Mouse (Mus musculus): ENCODE measurements around the gene Frmd4b.

Frmd4b gene

DNA sequence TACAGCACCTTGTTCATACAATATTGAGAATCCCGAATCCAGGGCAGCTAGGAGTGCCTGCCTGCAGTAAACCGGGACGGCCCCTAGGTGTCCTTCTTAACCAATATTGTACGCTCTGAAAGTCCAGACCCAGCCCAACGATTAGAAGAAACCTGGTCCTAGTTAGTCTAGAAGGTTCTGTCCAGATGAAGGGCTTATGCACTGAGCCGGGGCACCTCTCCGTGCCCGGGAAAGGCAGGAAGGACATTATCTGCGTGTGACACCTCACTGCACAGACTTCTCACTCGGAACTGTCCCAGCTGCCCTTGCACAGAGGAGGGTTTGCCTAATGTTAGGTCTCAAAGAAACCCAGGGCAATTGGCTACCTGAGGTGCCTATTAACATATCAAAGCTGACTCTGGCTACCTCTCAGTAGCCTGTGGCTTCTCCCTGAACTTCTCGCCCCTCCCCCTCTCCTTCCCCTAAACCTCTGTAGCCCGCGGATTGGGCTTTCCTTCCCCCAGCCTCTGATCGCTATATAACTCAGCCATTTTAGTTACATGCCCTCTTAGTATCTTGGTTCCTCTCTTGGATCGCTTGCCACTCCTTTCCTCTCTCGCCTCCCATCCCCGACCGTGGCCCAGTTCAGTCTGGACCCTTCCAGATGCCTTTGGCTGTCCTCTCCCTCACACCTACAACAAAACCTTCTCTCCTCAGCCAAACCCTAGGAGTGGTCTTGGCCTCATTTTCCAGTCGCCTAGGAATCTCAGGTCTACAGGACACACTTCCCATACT, 339.1 kb downstream of the Frmd4b start:
- in situ Hi-C loops (cut with MboI; ENCODE audit: low sequenced_read_pairs): loop anchor here (10.0 kb wide), 2 partner anchors 137 to 227 kb away; no protein-coding TSS in a partner anchor

DNA sequence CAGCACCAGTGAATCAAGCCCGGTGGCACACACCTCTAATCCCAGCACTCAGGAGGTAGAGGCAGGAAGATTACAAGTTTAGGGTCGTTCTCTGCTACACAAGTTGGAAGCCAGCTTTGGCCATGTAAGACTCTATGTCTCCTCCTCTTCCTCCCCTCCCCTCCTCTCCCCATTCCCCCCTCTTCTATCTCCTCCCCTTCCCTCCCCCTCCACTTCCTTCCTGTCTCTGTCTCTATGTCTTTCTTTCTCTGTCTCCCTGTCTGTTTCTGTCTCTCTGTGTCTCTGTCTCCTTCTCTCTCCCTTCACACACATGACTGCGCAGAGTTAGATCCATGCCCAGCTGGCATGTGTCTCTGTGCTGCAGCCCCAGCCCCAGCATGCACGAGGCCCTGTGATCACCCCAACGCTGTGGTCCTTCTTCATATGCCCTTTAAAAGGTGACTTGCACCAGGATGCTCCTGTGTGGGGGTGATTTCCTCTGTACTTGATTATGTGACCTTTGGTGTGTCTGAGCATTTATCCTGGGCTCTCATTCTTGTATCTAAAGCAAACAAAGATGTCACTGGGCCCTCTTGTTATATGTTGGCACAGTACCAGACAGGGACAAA, 340.3 kb downstream of the Frmd4b start:
- in situ Hi-C loops (cut with MboI; ENCODE audit: low sequenced_read_pairs): loop anchor here (10.0 kb wide), 2 partner anchors 138 to 228 kb away; no protein-coding TSS in a partner anchor

DNA sequence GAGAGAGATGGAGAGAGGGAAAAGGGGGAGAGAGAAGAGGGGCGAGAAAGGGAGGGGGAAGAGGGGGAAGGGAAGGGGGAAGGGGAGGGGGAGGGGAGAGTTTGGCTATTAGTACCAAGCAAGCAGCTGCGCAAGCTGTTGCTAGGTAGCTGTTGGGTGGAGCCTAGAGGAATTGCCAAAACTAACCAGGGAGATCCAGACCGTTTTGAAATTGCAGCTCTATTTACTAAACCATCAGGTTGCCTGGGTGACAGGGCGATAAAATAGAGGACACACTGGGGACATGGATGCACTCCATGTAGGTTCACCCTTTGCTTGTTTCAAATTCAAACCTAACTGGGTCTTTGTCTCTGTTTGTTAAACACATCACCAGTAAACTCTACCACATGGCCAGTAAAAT, 341.0 kb downstream of the Frmd4b start:
- in situ Hi-C loops (cut with MboI; ENCODE audit: low sequenced_read_pairs): loop anchor here (10.0 kb wide), 2 partner anchors 138 to 228 kb away; no protein-coding TSS in a partner anchor

DNA sequence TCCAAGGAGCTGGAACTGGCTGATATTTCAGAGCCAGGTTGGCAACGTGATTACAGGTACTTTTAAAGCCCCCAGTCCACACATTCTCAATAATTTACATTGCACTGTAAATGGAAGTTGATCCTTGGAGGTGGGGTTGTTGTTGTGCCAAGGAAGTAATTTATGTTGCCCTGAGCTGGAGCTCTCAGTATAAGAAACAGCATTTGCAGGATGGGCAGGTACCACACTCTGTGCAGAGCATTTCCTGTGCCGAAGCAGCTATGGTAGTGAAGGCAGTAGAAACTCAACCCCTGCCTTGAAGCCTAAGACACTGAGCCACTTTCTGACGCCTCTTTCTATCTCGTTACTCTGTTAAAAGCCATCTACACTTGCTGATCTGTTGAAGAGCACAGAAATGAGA, 341.6 kb downstream of the Frmd4b start:
- in situ Hi-C loops (cut with MboI; ENCODE audit: low sequenced_read_pairs): loop anchor here (10.0 kb wide), 2 partner anchors 139 to 229 kb away; no protein-coding TSS in a partner anchor

DNA sequence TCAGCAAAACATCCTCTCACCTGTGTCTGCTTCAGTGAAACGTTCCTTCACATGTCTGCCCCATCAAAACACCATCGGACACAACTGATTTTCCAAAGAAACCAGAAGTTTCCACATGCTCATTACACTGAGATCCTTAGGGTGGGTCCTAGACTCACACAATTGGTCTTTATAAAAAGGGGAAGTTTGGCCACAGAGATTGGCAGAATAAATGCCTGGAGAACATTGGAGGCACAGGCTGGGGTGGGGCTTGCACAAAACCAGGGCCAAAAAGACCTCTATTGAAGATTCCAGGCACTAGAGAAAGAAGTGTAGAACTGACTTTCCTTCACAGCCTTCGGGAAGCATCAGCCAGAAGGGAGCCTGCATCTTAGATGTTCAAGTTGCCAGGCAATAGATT, 343.6 kb downstream of the Frmd4b start:
- in situ Hi-C loops (cut with MboI; ENCODE audit: low sequenced_read_pairs): loop anchor here (10.0 to 25.0 kb wide), 3 partner anchors 141 to 739 kb away; no protein-coding TSS in a partner anchor

DNA sequence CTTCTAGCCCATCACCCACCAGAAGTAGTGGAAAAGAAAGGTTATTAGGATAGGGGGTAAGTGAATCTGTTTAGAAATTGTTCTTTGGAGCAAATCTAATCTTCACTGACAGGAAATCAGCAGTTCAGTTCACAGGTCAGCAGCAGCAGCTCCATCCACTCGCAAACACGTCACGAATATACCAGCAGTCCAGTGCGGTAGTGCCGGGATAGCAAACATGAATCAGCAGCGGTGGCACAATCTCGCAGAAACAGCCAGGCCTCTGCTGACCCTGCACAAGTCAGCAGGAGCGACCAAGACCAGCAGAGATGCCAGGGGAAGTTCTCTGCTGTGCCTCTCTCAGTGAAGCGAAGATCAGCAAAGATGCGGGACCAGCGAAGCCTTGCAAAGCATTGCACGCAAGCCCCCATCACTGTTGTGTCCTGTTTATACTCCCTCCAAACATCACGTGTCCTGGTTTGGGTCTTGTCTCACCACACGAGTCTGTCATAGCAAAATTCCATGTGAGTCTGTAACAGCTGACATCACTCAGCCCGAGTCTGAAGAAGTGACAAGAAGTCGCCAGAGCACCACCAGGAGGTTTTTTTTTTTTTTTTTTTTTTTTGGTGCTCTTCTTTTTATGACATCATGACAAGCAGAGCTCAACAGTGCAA, 344.2 kb downstream of the Frmd4b start:
- in situ Hi-C loops (cut with MboI; ENCODE audit: low sequenced_read_pairs): loop anchor here (10.0 to 25.0 kb wide), 3 partner anchors 142 to 739 kb away; no protein-coding TSS in a partner anchor

DNA sequence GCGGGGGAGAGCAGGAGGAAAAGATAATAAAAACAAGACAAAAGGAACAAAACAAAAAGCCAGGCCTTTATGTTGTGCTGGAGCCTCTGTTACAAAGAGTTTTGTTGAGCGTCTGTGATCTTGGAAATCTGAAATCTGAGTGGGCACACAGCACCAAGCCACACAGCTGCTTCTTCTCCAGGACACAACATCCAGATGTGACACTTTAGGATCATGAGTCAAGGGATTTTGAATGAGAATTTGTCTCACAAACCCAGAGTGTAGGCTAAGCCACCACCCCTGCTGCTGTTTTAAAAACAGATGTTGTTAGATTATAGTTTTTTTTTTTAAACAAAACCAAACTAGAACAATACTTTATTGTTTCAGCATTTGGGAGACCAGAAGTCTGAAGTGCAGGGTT, 345.0 kb downstream of the Frmd4b start:
- in situ Hi-C loops (cut with MboI; ENCODE audit: low sequenced_read_pairs): loop anchor here (10.0 to 25.0 kb wide), 3 partner anchors 142 to 740 kb away; no protein-coding TSS in a partner anchor

DNA sequence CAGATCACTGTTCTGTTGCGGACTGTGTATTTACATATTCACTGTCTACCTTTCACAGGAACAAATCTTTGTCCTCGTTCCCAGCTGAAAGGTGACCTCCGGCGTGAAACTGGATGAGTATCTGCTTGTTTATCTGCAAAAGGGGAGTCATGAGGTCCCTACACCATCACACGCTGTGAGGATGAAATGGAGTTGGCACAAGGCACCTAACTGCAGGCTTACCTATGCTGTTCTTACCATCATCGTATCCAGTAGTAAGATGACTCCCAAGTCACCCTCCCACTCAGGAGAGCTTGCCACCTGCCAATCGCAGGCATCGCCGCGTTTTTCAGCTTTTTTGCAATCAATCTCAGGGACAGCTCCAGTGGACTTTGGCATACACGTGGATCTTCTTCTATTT, 347.7 kb downstream of the Frmd4b start:
- in situ Hi-C loops (cut with MboI; ENCODE audit: low sequenced_read_pairs): loop anchor here (25.0 kb wide), 1 partner anchor 743 kb away; no protein-coding TSS in a partner anchor

DNA sequence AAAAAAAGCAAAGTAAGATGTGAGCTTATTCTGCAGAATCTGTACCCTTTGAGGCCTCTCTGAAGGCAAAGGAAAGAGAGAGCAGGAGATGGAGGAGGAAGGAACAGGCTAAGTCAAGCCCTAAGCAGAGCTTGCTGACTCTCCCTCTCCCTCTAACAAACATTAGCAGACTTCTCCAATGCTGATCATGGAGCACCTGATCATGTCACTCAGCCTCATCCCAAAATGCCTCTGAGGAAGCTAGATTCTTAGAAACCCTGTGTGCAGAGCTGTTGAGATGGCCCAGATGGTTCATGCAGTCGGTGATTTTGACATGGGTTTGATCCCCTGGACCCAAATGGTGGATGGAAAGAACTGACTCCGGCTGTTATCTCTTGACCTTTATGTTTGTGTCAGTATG, 350.2 kb downstream of the Frmd4b start:
- in situ Hi-C loops (cut with MboI; ENCODE audit: low sequenced_read_pairs): loop anchor here (25.0 kb wide), 1 partner anchor 745 kb away; no protein-coding TSS in a partner anchor

DNA sequence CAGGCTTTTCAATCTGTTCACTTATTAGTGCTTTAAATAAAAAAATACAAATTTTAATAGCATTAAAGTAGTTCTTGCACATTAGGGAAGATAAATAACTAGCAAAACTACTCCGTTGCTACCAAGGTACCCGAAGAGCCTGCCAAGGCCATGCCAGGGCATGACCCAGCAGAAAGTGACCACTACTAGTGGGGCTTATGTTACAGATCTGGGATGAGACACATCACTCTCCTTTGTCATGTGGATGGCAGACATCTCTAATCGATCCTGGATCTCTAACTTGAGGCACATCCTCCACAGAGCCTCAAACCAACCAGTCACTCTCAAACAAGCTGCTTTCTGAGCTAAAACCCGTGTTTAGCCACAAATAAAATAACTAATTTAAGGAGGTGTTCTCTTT, 350.7 kb downstream of the Frmd4b start:
- in situ Hi-C loops (cut with MboI; ENCODE audit: low sequenced_read_pairs): loop anchor here (25.0 kb wide), 1 partner anchor 746 kb away; no protein-coding TSS in a partner anchor

DNA sequence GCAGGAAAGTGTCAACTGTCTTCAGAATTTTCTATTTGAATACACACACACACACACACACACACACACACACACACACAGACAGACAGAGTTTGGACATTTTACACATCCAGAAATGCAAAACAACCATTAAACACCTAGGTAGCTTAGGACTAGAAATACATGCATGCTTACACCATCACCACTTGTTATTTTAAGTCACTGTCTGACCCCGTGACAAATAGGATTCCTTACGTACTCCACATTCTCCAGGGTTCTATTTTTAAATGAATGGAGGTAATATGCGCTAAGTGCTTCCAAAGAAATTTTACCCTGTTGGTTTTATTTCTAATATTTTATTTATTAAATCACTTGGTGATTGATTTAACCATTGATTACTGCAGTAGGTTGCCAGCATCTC, 351.6 kb downstream of the Frmd4b start:
- in situ Hi-C loops (cut with MboI; ENCODE audit: low sequenced_read_pairs): loop anchor here (25.0 kb wide), 1 partner anchor 747 kb away; no protein-coding TSS in a partner anchor

DNA sequence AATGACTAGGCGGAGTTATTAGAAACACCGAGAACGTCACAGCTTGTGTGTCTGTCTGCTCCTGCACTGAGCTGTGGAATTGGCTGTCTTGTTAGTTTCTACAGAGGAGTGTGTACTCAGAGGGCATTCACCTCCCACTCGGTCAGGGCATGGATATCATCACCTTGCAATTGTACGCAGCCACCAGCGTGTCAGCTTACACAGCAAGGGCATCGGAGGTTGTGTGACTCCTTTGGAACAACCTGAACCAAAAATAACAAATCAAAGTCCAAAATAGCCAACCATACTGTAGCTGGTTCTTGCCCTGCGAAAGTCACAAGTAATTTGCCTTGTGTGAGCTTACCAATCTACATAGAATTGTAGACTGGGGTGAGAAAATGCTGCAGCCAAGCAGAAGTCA, 352.1 kb downstream of the Frmd4b start:
- in situ Hi-C loops (cut with MboI; ENCODE audit: low sequenced_read_pairs): loop anchor here (25.0 kb wide), 1 partner anchor 747 kb away; no protein-coding TSS in a partner anchor

DNA sequence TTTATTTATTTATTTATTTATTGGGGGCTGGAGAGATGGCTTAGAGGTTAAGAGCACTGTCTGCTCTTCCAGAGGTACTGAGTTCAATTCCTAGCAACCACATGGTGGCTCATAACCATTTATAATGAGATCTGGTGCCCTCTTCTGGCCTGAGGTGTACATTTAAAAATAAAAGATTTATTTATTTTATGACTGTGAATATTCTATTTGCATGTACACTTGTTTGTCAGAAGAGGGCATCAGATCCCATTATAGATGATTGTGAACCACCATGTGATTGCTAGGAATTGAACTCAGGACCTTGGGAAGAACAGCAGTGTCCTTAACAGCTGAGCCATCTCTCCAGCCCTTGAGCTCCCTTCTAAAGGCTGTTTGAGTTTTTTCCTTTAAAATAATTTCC, 353.6 kb downstream of the Frmd4b start:
- in situ Hi-C loops (cut with MboI; ENCODE audit: low sequenced_read_pairs): loop anchor here (25.0 kb wide), 1 partner anchor 749 kb away; no protein-coding TSS in a partner anchor

DNA sequence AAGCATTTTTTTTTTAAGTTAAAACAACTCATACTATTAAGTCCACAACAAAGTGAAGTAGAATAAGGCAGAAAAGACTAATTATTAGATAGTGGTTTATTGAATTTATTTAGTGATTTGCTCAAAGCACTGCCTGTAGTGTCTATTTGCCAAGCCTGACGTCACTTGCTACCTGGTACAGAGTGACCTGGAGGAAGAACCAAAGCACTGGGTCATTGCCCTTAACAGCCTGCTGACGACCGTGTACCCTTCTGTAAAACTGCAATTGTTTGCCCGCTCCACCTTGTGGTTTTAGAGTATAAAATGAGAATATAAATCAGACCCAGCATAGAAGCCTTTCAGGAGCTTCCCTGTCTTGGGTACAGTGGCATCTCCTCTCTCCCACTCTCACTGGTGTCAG, 355.1 kb downstream of the Frmd4b start:
- in situ Hi-C loops (cut with MboI; ENCODE audit: low sequenced_read_pairs): loop anchor here (25.0 kb wide), 1 partner anchor 750 kb away; no protein-coding TSS in a partner anchor

DNA sequence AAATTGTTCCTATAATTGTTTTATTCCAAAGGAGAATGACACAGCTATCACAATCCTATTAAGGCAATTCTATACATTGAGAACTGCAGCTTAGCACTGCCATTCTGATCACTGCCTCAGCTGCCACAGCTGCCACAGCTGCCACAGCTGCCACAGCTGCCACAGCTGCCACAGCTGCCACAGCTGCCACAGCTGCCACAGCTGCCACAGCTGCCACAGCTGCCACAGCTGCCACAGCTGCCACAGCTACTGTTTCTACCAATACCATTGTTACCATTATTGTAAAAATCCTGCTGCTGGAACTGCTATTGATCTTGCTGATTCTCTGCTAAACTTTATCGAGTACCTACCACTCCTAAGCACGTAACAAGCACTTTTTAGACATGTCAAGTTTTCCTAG, 357.4 kb downstream of the Frmd4b start:
- in situ Hi-C loops (cut with MboI; ENCODE audit: low sequenced_read_pairs): loop anchor here (25.0 kb wide), 1 partner anchor 752 kb away; no protein-coding TSS in a partner anchor

DNA sequence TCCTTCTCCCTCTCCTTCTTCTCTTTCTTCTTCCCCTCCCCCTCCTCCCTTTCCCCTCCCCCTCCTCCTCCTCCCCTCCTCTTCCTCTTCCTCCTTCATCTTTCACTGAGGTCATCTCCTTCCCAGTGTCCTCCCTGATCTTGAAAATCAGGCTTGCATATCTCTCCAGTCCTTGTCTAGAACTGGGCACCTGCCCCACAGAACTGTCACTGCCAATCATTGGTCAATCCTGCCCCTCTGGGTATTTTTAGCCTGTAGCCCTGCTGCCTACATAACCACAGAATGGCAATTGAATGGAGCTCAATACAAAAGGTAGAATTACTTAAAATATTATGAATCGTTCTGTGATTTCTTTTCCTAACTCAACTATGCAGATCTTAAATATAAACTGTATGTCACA, 358.9 kb downstream of the Frmd4b start:
- in situ Hi-C loops (cut with MboI; ENCODE audit: low sequenced_read_pairs): loop anchor here (25.0 kb wide), 1 partner anchor 754 kb away; no protein-coding TSS in a partner anchor

DNA sequence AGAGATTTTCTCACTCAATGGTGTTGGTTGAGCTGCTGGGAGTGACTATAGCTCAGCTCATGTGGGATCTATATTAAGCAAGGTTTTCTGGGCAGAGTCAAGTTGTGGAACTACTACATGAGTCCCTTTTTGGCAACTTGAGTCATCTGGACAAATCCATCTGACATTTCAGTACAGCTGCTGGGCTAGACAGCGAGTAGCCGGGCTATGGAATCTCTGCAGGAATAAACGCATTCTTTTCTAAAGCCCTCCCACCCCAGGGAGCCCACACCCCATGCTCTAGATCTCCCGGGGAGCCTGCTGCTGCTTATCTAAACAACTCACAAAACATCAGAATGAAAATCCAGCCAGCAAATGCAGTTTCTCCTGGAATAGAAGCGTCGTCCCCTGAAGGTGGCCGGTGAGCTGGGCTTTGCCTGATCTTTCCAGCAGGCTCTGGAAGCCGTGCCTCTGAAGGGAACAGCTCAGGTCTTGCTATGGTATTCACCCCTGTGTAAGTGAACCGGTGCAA, 364.6 kb downstream of the Frmd4b start, which contains the start of gene Lmod3:
Lmod3 (minus strand) TSS at position 49 of the 511 bp plus-strand sequence.
- in situ Hi-C loops (cut with MboI; ENCODE audit: low sequenced_read_pairs): loop anchor here (25.0 kb wide), 1 partner anchor 760 kb away; no protein-coding TSS in a partner anchor

DNA sequence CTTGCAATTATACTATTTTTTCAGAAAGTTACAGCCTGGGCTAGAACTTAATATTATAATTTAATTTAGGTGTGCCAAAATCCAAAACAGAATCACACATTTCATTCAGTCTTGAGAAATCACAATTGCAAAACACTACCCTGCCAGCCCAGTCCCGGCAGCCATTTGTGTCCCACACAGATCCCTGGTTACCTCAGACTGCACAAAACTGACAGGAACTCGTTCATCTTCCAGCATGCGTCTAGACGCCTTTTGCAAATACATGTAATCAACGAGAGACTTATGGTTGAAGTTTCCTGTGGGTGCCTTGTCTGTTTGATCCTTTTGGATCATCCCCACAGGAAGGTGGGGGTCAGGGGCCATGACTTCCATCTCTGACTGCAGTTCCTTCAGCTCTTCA, 365.3 kb downstream of the Frmd4b start:
- in situ Hi-C loops (cut with MboI; ENCODE audit: low sequenced_read_pairs): loop anchor here (25.0 kb wide), 1 partner anchor 760 kb away; no protein-coding TSS in a partner anchor

DNA sequence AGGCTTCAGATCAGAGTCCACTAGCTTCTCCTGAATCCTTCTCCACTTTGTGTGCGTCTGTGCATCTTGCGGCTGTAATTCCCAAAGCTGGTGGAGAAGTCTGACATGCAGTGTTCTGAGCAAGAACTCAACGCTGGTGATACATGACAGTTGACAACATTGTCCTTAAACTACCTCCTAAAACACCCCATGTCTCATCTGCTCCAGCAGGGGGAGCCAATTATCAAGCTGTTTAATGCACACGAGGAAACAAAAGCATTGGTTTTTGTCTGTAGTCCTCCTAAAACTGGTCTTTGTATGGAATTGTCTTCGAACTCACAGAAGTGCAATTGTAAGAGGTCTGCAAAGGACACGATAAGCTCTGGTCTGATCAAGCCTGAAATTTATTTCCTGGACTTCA, 366.4 kb downstream of the Frmd4b start:
- in situ Hi-C loops (cut with MboI; ENCODE audit: low sequenced_read_pairs): loop anchor here (25.0 kb wide), 1 partner anchor 761 kb away; no protein-coding TSS in a partner anchor

DNA sequence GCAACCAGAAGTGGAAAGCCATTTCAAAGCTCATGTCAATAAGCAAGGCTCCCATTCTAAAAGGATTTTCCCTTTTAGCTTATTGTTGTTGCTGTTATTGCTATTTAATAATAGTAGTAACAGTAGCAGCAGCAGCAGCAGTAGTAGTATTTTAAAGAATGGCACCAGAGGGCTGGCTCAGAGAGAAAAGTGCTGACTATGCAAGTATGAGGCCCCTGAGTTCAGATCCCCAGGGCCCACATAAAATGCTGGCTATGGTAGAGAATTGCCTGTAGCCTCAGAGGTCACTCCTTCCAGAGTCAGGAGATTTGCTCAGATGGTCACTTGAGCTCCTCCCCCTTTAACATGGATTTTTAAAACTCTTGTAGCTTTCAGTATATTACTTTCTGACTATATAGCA, 372.1 kb downstream of the Frmd4b start:
- in situ Hi-C loops (cut with MboI; ENCODE audit: low sequenced_read_pairs): no loop called here
